Mouse (Mus musculus) forebrain, embryonic 14.5 days (tissue): Measurements from ENCODE around the gene Bmp3. TPM values are rescaled to one million over a fixed set of nuclear protein-coding genes. Genes with fewer than 3 reads are reported as not detected.

Experiments used
- ATAC-seq: fragments of 200-750 bp; cut with Nextera tagmentation; 2 replicates; pipeline ENCODE4 v1.8.0; 2017; ENCODE audit warnings: mild to moderate bottlenecking, moderate library complexity
- DNase-seq: peaks from one replicate; pipeline ENCODE4 v3.0.0-alpha.2; 2015; ENCODE audit warnings: low spot score
- H3K27ac ChIP-seq: fragments of 300-500 bp; sonication (generic); 2 replicates; pipeline ENCODE4 v1.5.1; 2014; ENCODE audit warnings: low read depth, mild to moderate bottlenecking, control low read depth, low read length, moderate library complexity
- H3K27me3 ChIP-seq: fragments of 300-500 bp; sonication (generic); replicated peaks from 2 replicates; pipeline ENCODE4 v1.6.1; 2014; ENCODE audit warnings: low read length, control low read depth, mixed read lengths; ENCODE audit not compliant: control insufficient read depth, insufficient read depth
- H3K36me3 ChIP-seq: fragments of 300-500 bp; sonication (generic); 2 replicates; pipeline ENCODE4 v1.6.1; 2014; ENCODE audit warnings: low read length, control low read depth; ENCODE audit not compliant: control insufficient read depth, insufficient read depth
- H3K4me1 ChIP-seq: fragments of 300-500 bp; sonication (generic); 2 replicates; pipeline ENCODE4 v1.6.1; 2014; ENCODE audit warnings: antibody characterized with exemption, low read length, control low read depth; ENCODE audit not compliant: control insufficient read depth, insufficient read depth
- H3K4me2 ChIP-seq: fragments of 300-500 bp; sonication (generic); 2 replicates; pipeline ENCODE4 v1.6.1; 2014; ENCODE audit warnings: mild to moderate bottlenecking, control low read depth, low read length
- H3K4me3 ChIP-seq: fragments of 300-500 bp; sonication (generic); 2 replicates; pipeline ENCODE4 v1.5.1; 2014; ENCODE audit warnings: low read depth, low read length, control low read depth
- H3K9ac ChIP-seq: fragments of 300-500 bp; sonication (generic); 2 replicates; pipeline ENCODE4 v1.6.1; 2014; ENCODE audit warnings: mild to moderate bottlenecking, low read length, control low read depth, moderate library complexity
- H3K9me3 ChIP-seq: fragments of 300-500 bp; sonication (generic); replicated peaks from 2 replicates; pipeline ENCODE4 v1.6.1; 2016; ENCODE audit warnings: low read length, control low read depth, mixed read lengths; ENCODE audit not compliant: control insufficient read depth
- WGBS: fragments of 180-500 bp; shearing (Covaris S2); extraction: QIAGEN DNeasy Blood & Tissue Kit; methylation state at CpG from one replicate; pipeline ENCODE4 v1.1.7; 2014; 5-methylcytosine and 5-hydroxymethylcytosine counted together
- polyA plus RNA-seq: library from polyadenylated mRNA; unstranded; fragments of >200 nt; fragmentation: Nextera tagmentation; extraction: Ambion mirVana; gene quantifications from 2 replicates; pipeline ENCODE4 v1.2.1, GENCODE M21; 2014

Bmp3 gene
- polyA plus RNA-seq, 1 experiment from 2014 or later: 1.6 TPM

DNA sequence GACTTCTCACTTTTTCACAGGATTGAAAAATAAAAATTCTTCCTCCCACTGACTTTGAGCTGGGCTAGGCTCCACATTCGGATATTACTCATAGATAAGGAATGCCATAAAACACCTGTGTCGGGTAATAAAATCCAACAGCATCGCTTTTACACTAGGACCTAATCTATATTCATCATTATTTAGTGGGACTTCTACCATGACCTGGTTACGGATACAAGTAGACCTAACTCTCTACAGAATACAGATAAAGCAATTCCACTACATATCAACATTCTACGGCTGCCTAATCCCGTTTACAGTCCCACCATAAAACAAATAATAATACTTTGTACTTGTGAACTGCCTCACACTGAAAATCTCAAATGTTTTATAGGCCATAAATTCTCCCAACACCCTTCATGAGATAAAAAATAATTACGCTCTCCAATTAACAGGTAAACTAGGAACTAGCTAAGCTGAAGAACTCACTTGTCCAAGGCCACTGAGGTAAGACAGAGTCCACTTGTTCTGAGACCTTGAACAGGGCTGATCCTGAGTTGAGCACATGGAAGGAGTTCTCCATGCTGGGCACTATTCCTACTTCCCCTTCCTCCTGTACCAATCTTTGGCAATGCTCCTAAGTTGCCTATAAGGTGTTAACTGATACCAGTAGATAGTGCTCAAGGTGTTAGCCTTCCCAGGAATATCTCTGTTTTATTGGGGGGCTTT lies 11.5 kb upstream of the Bmp3 start:
- Histone ChIP-seq H3K9ac (no peak overlapping the region), H3K27me3 (no peaks in the 10 kb centered on the region), H3K4me2 (no peak overlapping the region), H3K9me3 (no peaks in the 10 kb centered on the region), H3K4me1 (no peaks in the 10 kb centered on the region), H3K4me3 (no peak overlapping the region), H3K36me3 (no peaks in the 10 kb centered on the region), H3K27ac (no peak overlapping the region)
- DNase-seq (no peak), ATAC-seq (no peak)
- WGBS: 92% methylated on average over 7 of the region's 7 CpGs

DNA sequence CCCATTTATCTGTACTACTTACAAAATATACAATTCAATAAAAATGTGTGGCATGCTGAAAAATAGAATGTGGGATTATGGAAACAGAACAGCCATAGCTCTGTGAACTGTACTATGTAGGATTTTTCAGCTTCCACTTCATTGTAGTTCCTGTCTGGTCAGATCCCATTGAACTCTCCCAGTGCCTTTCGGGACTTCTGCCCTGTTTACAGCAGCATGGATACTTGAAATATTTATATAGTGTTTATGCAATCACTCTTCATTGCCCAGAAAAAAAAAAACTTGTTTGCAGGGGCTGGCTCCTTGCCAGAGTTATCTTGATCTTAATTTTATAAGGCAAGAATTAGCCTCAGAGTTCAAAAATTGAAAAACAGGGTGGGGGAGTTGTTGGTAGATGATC lies 9.6 kb upstream of the Bmp3 start:
- Histone ChIP-seq H3K4me1 (no peaks in the 10 kb centered on the region), H3K4me2 (no peak overlapping the region), H3K27ac (no peak overlapping the region), H3K4me3 (no peak overlapping the region), H3K27me3 (no peaks in the 10 kb centered on the region), H3K36me3 (no peaks in the 10 kb centered on the region), H3K9ac (no peak overlapping the region), H3K9me3 (no peaks in the 10 kb centered on the region)
- no peak for DNase-seq
- no peak for ATAC-seq
- 87% methylated on average over 1 of the region's 1 CpGs for WGBS

DNA sequence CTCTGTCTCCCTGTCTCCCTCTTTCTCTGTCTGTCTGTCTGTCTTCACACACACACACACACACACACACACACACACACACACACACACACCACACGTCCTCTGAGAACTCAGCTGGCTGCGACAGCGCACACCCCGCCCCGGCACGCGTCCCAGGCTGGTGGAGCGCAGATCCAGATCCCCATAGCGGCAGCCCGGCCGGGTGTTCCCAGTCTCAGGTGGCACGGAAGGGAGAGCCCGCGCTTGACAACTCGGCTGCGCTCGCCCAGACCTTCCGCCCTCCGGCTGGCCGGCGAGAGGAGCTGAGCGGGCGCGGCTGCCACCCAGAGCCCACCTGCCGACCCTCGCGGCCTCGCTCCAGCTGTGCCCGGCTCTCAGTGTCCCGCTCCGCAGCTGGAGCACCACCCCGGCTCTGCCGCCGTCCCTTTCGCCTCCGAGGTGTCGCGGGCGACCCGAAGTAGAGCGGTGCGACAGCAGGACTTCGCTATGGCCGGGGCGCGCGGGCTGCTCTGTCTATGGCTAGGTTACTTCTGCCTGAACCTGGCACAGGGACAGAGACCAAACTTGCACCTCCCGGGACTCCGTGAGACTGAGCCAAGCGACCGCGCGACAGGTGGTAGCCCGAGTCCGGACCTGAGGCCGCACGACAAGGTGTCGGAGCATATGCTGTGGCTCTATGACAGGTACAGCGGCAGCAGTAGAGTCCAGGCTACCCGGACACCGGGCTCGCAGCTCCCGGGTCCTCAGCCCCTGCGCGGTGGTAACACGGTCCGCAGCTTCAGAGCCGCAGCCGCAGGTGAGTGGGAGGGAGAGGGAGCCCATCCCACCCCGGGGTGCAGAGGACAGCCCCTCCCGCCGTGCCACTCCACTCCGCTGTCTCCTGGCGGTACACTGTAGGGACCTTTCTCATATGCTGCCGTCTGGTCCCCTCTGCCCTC lies 681 bp downstream of the Bmp3 start:
- no peaks in the 10 kb centered on the region for H3K36me3 ChIP-seq
- DNase-seq: peak; percentile 62
- peak overlapping the region; percentile 100 for H3K4me2 ChIP-seq
- H3K4me1 ChIP-seq: 0 out of 2 replicates have a peak, but pooled peaks cover 3% of the 10 kb centered on the region
- under 1% methylated on average over 70 of the region's 75 CpGs for WGBS
- peak overlapping the region; percentile 68 for H3K9ac ChIP-seq
- H3K27ac ChIP-seq: no peak overlapping the region
- peaks cover 17% of the 10 kb centered on the region for H3K27me3 ChIP-seq
- no peaks in the 10 kb centered on the region for H3K9me3 ChIP-seq
- peak; percentile 88 for ATAC-seq
- peak overlapping the region; percentile 58 for H3K4me3 ChIP-seq

DNA sequence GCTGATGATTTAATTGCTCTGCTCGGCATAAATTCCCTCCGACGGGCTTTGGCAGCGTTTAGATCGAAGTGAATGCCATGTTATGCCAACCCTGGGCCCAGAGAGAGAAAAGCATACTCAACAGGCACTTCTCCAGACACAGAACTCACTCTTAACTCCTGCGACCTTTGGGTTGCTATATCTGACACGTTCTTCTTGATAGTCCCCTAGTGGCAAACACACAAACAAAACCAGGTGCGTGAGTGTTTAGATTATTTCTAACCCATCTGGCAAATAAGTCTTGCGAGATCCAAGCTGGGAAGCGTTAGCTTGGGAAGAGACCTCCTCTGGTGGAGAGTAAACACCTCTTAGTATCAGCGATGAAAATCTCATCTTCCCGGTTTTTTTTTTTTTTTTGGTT lies 1.5 kb downstream of the Bmp3 start:
- no peaks in the 10 kb centered on the region for H3K36me3 ChIP-seq
- ATAC-seq: no peak

DNA sequence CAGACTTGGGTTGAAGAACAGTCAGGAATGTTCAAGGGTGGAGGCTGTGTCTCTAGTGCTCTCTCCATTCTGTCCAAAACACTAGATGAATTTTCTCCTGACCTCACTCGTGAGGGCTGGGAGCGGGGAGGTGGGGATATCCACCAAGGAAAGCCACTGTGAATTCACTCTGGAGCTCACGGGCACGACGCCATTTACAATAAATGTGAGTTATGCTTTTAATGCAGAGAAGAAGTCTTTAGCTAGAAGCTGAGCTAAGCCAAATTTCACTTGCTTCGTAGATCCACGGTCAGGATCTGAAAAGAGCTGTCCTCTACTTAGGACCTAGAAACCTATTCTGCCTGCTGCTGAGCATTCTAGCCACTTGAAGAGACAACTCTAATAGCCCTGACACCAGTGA lies 2.1 kb downstream of the Bmp3 start:
- Histone ChIP-seq H3K4me3 (no peak overlapping the region), H3K4me1 (0 out of 2 replicates have a peak, but pooled peaks cover 3% of the 10 kb centered on the region), H3K27me3 (peaks cover 17% of the 10 kb centered on the region), H3K9me3 (no peaks in the 10 kb centered on the region), H3K4me2 (0 out of 2 replicates have a peak overlapping the region, but pooled peaks have one; percentile 100), H3K27ac (no peak overlapping the region), H3K36me3 (no peaks in the 10 kb centered on the region), H3K9ac (no peak overlapping the region)
- DNase-seq: no peak
- no peak for ATAC-seq
- 72% methylated on average over 7 of the region's 7 CpGs for WGBS

More for the DNA sequence above, 1.5 kb downstream of the Bmp3 start:
- Histone ChIP-seq H3K9ac (peak overlapping the region; percentile 68), H3K4me2 (peak overlapping the region; percentile 100), H3K4me1 (0 out of 2 replicates have a peak, but pooled peaks cover 3% of the 10 kb centered on the region), H3K9me3 (no peaks in the 10 kb centered on the region), H3K27me3 (peaks cover 17% of the 10 kb centered on the region), H3K27ac (no peak overlapping the region), H3K4me3 (peak overlapping the region; percentile 58)
- peak; percentile 48 for DNase-seq
- WGBS: 16% methylated on average over 12 of the region's 12 CpGs

DNA sequence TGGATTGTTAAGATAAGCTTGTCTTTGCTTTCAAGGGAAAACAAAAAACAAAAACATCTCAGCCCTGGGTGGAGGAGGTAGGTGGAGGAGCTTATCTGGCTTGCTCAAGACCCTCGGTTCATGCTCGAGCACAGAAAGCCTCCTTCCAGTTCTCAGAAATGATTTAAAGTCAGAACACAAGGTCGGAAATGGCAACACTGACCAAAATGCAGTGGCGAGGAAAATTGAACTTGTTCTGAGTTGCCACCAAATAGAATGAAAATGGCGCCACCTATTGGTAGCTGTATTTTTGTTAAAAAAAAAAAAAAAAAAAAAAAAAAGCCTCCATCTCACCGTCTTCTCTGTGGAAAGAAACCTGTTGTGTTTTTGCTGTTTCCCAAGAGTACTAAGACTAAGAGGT lies 9.7 kb downstream of the Bmp3 start:
- peak; percentile 84 for DNase-seq
- no peaks in the 10 kb centered on the region for H3K9me3 ChIP-seq
- no peaks in the 10 kb centered on the region for H3K36me3 ChIP-seq
- H3K4me1 ChIP-seq: no peaks in the 10 kb centered on the region
- H3K27ac ChIP-seq: no peak overlapping the region
- H3K4me2 ChIP-seq: no peak overlapping the region
- ATAC-seq: no peak
- no peaks in the 10 kb centered on the region for H3K27me3 ChIP-seq
- no peak overlapping the region for H3K4me3 ChIP-seq
- 4% methylated on average over 6 of the region's 6 CpGs for WGBS
- no peak overlapping the region for H3K9ac ChIP-seq

DNA sequence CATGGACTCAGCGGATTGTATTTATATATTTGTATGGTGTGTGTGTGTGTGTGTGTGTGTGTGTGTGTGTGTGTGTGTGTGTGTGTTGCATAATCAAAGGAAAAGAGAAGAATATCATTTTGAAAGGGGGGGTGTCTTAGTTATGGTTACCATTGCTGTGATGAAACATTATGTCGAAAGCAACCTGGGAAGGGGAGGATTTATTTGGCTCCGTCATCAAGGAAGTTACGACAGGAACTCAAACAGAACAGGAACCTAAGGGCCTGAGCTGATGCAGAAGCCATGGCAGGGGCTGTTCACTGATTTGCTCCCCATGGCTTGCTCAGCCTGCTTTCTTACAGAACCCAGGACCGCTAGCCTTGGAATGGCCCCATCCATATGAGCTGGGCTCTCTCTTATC lies 10.9 kb downstream of the Bmp3 start:
- H3K4me1 ChIP-seq: no peaks in the 10 kb centered on the region
- H3K27ac ChIP-seq: no peak overlapping the region
- H3K36me3 ChIP-seq: no peaks in the 10 kb centered on the region
- H3K9ac ChIP-seq: no peak overlapping the region
- ATAC-seq: no peak
- no peak for DNase-seq
- H3K9me3 ChIP-seq: no peaks in the 10 kb centered on the region
- H3K4me2 ChIP-seq: no peak overlapping the region
- no peaks in the 10 kb centered on the region for H3K27me3 ChIP-seq
- WGBS: 90% methylated on average over 5 of the region's 5 CpGs
- H3K4me3 ChIP-seq: no peak overlapping the region

DNA sequence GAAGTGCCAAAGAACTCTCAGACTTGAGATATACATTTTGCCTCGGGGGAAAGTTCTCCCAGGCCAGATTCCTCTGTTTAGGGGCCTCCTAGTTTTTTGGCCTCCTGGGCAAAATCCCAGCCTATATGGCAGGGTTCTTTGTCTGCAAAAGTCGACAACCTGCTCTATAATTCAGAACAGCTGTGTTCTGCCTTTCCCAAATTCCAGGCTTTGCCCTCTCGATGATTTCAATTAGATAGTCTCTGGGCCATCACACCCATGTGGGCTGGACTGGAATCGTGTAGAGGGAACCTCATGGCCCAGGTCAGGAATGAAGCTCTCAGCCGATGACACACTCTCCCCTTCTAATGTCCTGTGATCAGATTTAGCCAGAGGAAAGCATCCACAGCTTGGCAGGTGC lies 21.8 kb downstream of the Bmp3 start:
- H3K4me3 ChIP-seq: no peak overlapping the region

DNA sequence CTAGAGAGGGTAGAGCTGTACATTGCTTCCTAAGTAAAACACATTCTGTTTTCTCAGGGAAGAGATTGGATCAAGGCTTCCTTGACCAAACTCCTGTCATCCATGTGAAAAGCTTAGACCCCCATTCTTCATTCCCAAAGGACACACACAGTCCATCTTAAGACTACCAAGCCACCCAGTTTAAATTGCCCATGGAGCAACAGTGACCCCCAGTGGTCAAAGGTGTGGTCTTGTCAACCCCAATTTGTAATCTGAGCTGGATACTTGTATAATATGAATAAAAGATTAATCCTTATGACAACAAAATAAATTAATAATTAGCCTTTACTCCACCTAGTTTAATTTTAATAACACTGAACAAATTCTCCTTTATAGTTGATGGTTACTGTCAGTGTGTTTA lies 24.7 kb downstream of the Bmp3 start:
- Histone ChIP-seq H3K4me3 (no peak overlapping the region), H3K4me2 (no peak overlapping the region), H3K36me3 (no peaks in the 10 kb centered on the region), H3K27ac (no peak overlapping the region), H3K9me3 (no peaks in the 10 kb centered on the region), H3K9ac (no peak overlapping the region), H3K27me3 (no peaks in the 10 kb centered on the region), H3K4me1 (no peaks in the 10 kb centered on the region)
- ATAC-seq (no peak), DNase-seq (peak; percentile 76)

More for the DNA sequence above, 21.8 kb downstream of the Bmp3 start:
- DNase-seq: no peak
- Histone ChIP-seq H3K36me3 (no peaks in the 10 kb centered on the region), H3K4me2 (no peak overlapping the region), H3K9me3 (no peaks in the 10 kb centered on the region), H3K4me1 (no peaks in the 10 kb centered on the region), H3K27me3 (no peaks in the 10 kb centered on the region), H3K9ac (no peak overlapping the region), H3K27ac (no peak overlapping the region)
- ATAC-seq: no peak
- 72% methylated on average over 5 of the region's 5 CpGs for WGBS
